Mouse (Mus musculus): Measurements from ENCODE around the gene Adamts9.

DNA sequence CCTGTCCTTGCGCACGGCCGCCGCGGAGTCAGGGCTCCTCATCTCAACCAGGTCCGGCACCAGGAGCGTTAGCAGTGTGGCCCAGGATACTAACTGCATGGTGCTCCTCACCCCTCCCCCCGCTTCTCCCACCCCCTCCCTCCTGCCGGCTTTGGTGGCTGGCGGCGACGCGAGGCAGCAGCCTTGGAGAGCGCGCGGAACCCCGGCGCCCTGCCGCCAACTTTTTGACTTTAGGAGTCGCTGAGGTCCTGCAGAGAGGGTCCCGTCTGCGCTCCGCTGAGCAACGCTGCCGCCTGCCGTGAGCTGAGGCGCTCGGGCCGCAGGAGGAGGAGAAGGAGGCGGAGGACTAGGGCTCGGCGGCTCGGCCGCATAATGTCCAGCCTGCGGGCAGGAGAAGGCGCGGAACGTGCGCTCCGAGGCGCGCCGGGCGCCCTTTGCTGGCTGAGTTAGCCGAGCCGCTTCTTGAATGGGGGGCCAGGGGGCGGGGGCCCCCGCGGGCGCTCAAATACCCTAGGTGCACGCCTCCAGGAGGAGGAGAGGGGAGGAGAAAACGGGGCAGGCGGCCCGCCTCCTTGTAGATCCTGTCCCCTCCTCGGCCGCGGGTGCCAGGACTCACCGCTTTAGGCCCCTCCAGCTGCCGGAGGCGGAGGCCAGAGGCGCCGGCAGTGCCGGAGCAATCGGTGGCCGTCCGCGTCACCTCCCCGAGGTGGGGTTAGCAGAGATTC lies at the start of gene Adamts9:
- peak; percentile 12; the same call in 1 of the 2 replicates for TF ChIP-seq CTCF (IDR thresholded peaks at IDR 0.05; ENCODE audit: borderline replicate concordance, insufficient read depth, low read length)
- TF ChIP-seq POLR2A (IDR thresholded peaks at IDR 0.05; ENCODE audit: low read depth, low read length) = peak; percentile 76
